Mouse (Mus musculus) CH12.LX (cell line): ENCODE results near the gene Phb. TPM values are rescaled to one million over a fixed set of nuclear protein-coding genes. Genes with fewer than 3 reads are reported as not detected.

Experiments
- DNase-seq: peaks from one replicate; pipeline ENCODE4 v3.0.0-alpha.2; 2013; ENCODE audit errors: extremely low read depth
- H3K27ac ChIP-seq: 2 replicates; pipeline ENCODE4 v1.5.1; 2012; ENCODE audit warnings: low read depth, mild to moderate bottlenecking, control low read depth, moderate library complexity; ENCODE audit not compliant: insufficient read depth
- H3K27me3 ChIP-seq: replicated peaks from 2 replicates; pipeline ENCODE3; 2012; ENCODE audit warnings: inconsistent platforms
- H3K36me3 ChIP-seq, 2 experiments: replicated peaks in 1 of 2; 2 replicates each; pipeline versions ENCODE3 to v1.6.1; 2012; ENCODE audit warnings: inconsistent platforms in 1 of 2, low read length in 1 of 2, mild to moderate bottlenecking in 1 of 2, mixed read lengths in 1 of 2, moderate library complexity in 1 of 2; ENCODE audit not compliant: control insufficient read depth in 1 of 2, insufficient read depth in 1 of 2
- H3K4me1 ChIP-seq, 2 experiments: 2 replicates each; pipeline ENCODE4 v1.6.1; 2012; ENCODE audit warnings: inconsistent platforms in 1 of 2, moderate library complexity in 1 of 2; ENCODE audit not compliant: insufficient read depth in 2 of 2, control insufficient read depth in 1 of 2
- H3K4me2 ChIP-seq: 2 replicates; pipeline ENCODE4 v1.6.1; 2012; ENCODE audit warnings: low read depth, mild to moderate bottlenecking, control low read depth; ENCODE audit not compliant: poor library complexity, insufficient read depth, severe bottlenecking
- H3K4me3 ChIP-seq, 3 experiments: fragments of 150-350 bp in 1 of 3; sonication (generic) in 1 of 3; replicated peaks in 1 of 3; 2 replicates each; pipeline versions ENCODE3 to v1.5.1; 2011 to 2012; ENCODE audit warnings: low read depth in 2 of 3, low read length in 2 of 3, mild to moderate bottlenecking in 2 of 3, moderate library complexity in 2 of 3, control low read depth in 1 of 3, improper control_type of control experiment in 1 of 3, inconsistent platforms in 1 of 3, mixed read lengths in 1 of 3; ENCODE audit not compliant: poor library complexity in 1 of 3
- H3K79me2 ChIP-seq: replicated peaks from 2 replicates; pipeline ENCODE4 v1.6.1; 2012; ENCODE audit warnings: mild to moderate bottlenecking, moderate library complexity; ENCODE audit not compliant: control insufficient read depth, poor library complexity, insufficient read depth, severe bottlenecking; ENCODE audit errors: extremely low read depth
- H3K9ac ChIP-seq: 2 replicates; pipeline ENCODE4 v1.6.1; 2012; ENCODE audit warnings: low read depth, mild to moderate bottlenecking, control low read depth, moderate library complexity; ENCODE audit not compliant: insufficient read depth
- H3K9me3 ChIP-seq: replicated peaks from 2 replicates; pipeline ENCODE3; 2012; ENCODE audit warnings: low read length, inconsistent platforms, mixed read lengths
- CHD2 ChIP-seq: IDR thresholded peaks from 2 replicates; pipeline ENCODE4 v1.6.1; 2011; ENCODE audit warnings: low read length, improper control_type of control experiment
- CTCF ChIP-seq, 2 experiments: IDR thresholded peaks in 1 of 2; conservative IDR thresholded peaks in 1 of 2; 2 replicates each; pipeline ENCODE4 v1.5.1; 2011 to 2012; ENCODE audit warnings: low read depth in 2 of 2, low read length in 2 of 2, improper control_type of control experiment in 1 of 2, inconsistent platforms in 1 of 2, mild to moderate bottlenecking in 1 of 2, moderate library complexity in 1 of 2
- E2F4 ChIP-seq: IDR thresholded peaks from 2 replicates; pipeline ENCODE4 v1.6.1; 2011; ENCODE audit warnings: low read depth, low read length, improper control_type of control experiment; ENCODE audit not compliant: insufficient replicate concordance
- EP300 ChIP-seq: IDR thresholded peaks from 2 replicates; pipeline ENCODE4 v1.6.1; 2011; ENCODE audit warnings: low read length, improper control_type of control experiment
- ETS1 ChIP-seq: conservative IDR thresholded peaks from 2 replicates; pipeline ENCODE4 v1.6.1; 2012; ENCODE audit warnings: low read depth, mild to moderate bottlenecking, inconsistent platforms, low read length, improper control_type of control experiment, moderate library complexity
- IRF4 ChIP-seq: IDR thresholded peaks from 2 replicates; pipeline ENCODE4 v1.6.1; 2014; ENCODE audit warnings: low read depth, mild to moderate bottlenecking, inconsistent platforms, low read length, improper control_type of control experiment
- JUN ChIP-seq: IDR thresholded peaks from 2 replicates; pipeline ENCODE4 v1.6.1; 2011; ENCODE audit warnings: low read depth, mild to moderate bottlenecking, low read length, improper control_type of control experiment, moderate library complexity; ENCODE audit not compliant: insufficient read depth
- KAT2A ChIP-seq: IDR thresholded peaks from 2 replicates; pipeline ENCODE4 v1.6.1; 2012; ENCODE audit warnings: low read length, improper control_type of control experiment, inconsistent platforms; ENCODE audit not compliant: insufficient replicate concordance
- MAFK ChIP-seq: IDR thresholded peaks from 2 replicates; pipeline ENCODE4 v1.6.1; 2011; ENCODE audit warnings: low read length, improper control_type of control experiment; ENCODE audit not compliant: insufficient replicate concordance
- MAX ChIP-seq: IDR thresholded peaks from 2 replicates; pipeline ENCODE4 v1.6.1; 2011; ENCODE audit warnings: low read length, improper control_type of control experiment
- MAZ ChIP-seq: IDR thresholded peaks from 2 replicates; pipeline ENCODE4 v1.6.1; 2012; ENCODE audit warnings: low read depth, mild to moderate bottlenecking, inconsistent platforms, low read length, improper control_type of control experiment, moderate library complexity
- MEF2A ChIP-seq: IDR thresholded peaks from 2 replicates; pipeline ENCODE4 v1.6.1; 2014; ENCODE audit warnings: low read depth, mild to moderate bottlenecking, inconsistent platforms, low read length, improper control_type of control experiment, borderline replicate concordance
- MYC ChIP-seq: IDR thresholded peaks from 2 replicates; pipeline ENCODE4 v1.6.1; 2011; ENCODE audit warnings: low read depth, mild to moderate bottlenecking, improper control_type of control experiment, low read length
- NELFE ChIP-seq: IDR thresholded peaks from 2 replicates; pipeline ENCODE4 v1.6.1; 2011; ENCODE audit warnings: low read depth, low read length, improper control_type of control experiment
- POLR2A ChIP-seq: IDR thresholded peaks from 2 replicates; pipeline ENCODE4 v1.6.1; 2011; ENCODE audit warnings: low read depth, mild to moderate bottlenecking, improper control_type of control experiment, low read length
- POLR2AphosphoS2 ChIP-seq: IDR thresholded peaks from 2 replicates; pipeline ENCODE4 v1.6.1; 2011; ENCODE audit warnings: low read depth, low read length, improper control_type of control experiment
- RAD21 ChIP-seq: IDR thresholded peaks from 2 replicates; pipeline ENCODE4 v1.6.1; 2011; ENCODE audit warnings: low read depth, mild to moderate bottlenecking, low read length, improper control_type of control experiment, moderate library complexity
- RCOR1 ChIP-seq: conservative IDR thresholded peaks from 2 replicates; pipeline ENCODE4 v1.6.1; 2012; ENCODE audit warnings: low read depth, mild to moderate bottlenecking, inconsistent platforms, low read length, improper control_type of control experiment
- SIN3A ChIP-seq: IDR thresholded peaks from 2 replicates; pipeline ENCODE4 v1.6.1; 2012; ENCODE audit warnings: low read length, improper control_type of control experiment, inconsistent platforms
- SMC3 ChIP-seq: IDR thresholded peaks from 2 replicates; pipeline ENCODE4 v1.6.1; 2011; ENCODE audit warnings: low read depth, low read length, improper control_type of control experiment
- TBP ChIP-seq: conservative IDR thresholded peaks from 2 replicates; pipeline ENCODE4 v1.6.1; 2011; ENCODE audit warnings: low read depth, low read length, improper control_type of control experiment
- TCF12 ChIP-seq: IDR thresholded peaks from 2 replicates; pipeline ENCODE4 v1.6.1; 2014; ENCODE audit warnings: low read depth, mild to moderate bottlenecking, inconsistent platforms, low read length, improper control_type of control experiment
- USF2 ChIP-seq: conservative IDR thresholded peaks from 2 replicates; pipeline ENCODE4 v1.6.1; 2011; ENCODE audit warnings: low read depth, low read length, improper control_type of control experiment
- ZKSCAN1 ChIP-seq: IDR thresholded peaks from 2 replicates; pipeline ENCODE4 v1.6.1; 2012; ENCODE audit warnings: low read depth, inconsistent platforms, low read length, improper control_type of control experiment, borderline replicate concordance
- dilution Hi-C: fragments of 300-500 bp; cut with MboI; formaldehyde crosslinking; loops from 2 replicates; pipeline ENCODE4 v1.14.3; 2020; ENCODE audit warnings: low sequenced_read_pairs; ENCODE audit not compliant: extremely low pct_unique_long_range_greater_than_20kb, extremely low pct_ligation_motif_present
- in situ Hi-C: fragments of 300-500 bp; cut with MboI; formaldehyde crosslinking; loops from 3 replicates; pipeline ENCODE4 v1.14.3; 2019; ENCODE audit warnings: low sequenced_read_pairs, low pct_ligation_motif_present, low pct_unique_long_range_greater_than_20kb, mixed read lengths
- polyA plus RNA-seq: library from polyadenylated mRNA; unstranded; fragments of >175 nt; gene quantifications from 2 replicates; pipeline ENCODE4 v1.2.1, GENCODE M21; 2012; ENCODE audit warnings: low read depth; ENCODE audit not compliant: insufficient read length
- total RNA-seq, 2 experiments: library from RNA; depleted of rRNA; stranded (reverse); fragments of 300-350 nt in 1 of 2; fragments of >200 nt in 1 of 2; gene quantifications; 2 replicates each; pipeline ENCODE4 v1.2.3; 2012 to 2014

The Phb gene
- total and polyA plus RNA-seq, 3 experiments: 405 to 699 (median 512) TPM

DNA sequence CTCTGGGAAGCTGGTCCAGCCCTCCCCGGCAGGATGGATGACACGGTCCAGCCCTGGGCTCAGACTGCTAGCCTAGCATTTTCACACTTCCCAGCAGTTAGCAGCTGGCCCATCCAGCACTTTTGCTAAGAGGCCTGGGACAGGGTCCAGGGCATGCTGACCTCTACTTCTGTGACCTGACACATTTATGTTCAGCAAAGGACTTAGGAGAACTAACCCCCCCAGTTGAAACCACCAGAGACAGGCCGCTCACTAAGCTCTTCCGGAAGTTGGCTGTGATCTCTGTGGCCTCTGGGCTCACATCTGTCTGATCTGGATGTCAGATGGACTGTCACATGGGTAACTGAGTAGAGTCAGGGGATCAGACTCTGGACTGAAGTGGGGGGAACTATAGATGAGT is 45.7 kb upstream of the Phb start:
- Histone ChIP-seq H3K27ac (no peak overlapping the region), H3K27me3 (peaks cover 91% of the 10 kb centered on the region), H3K4me3 (no peak overlapping the region), H3K4me1 (no peaks in the 10 kb centered on the region), H3K79me2 (no peaks in the 10 kb centered on the region), H3K36me3 (no peaks in the 10 kb centered on the region), H3K9me3 (no peaks in the 10 kb centered on the region), H3K9ac (no peak overlapping the region), H3K4me2 (no peak overlapping the region)
- no peak for DNase-seq
- TF ChIP-seq EP300 (no peak), NELFE (no peak), CTCF (conservative IDR thresholded peaks at IDR 0.05 in 1 of 2, IDR thresholded peaks at IDR 0.05 in 1 of 2; ENCODE audit: low read depth in 2 of 2, low read length in 2 of 2) (no peak), TCF12 (no peak), RCOR1 (no peak), SIN3A (no peak), RAD21 (no peak), SMC3 (no peak), MEF2A (no peak), IRF4 (no peak), MAX (no peak), USF2 (no peak), ZKSCAN1 (no peak), MAFK (no peak), MYC (no peak), JUN (no peak), POLR2A (no peak), MAZ (no peak)
- dilution Hi-C loops: no loop called here
- in situ Hi-C loops: no loop called here

DNA sequence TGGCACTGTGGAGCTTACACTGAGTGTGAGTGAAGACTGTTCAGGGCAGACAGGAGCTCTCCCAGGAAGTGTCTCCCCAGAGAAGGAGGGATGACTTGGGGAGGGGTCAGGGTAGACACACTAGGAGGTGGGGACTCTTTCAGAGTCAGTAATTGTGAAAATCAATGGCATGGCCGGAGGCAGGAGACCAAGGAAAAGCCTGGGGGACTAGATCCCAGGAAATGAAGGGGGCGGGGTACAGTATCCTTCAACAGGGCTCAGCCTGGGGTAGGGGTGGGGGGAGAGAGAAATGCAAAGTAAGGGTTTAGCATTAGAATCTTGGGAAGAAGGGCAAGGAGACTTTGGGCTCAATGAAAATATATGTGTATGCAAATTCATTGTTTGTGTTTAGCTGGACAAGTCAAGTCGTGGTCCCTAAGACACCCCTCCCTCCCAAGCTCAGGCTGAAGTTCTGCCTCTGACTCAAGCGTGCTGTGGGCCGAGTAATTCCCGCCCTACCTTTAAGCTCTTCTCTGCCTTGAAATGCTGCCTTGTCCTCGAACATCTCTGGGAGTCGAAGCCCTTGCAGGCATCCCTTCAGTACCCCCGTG is 45.1 kb upstream of the Phb start:
- H3K27ac ChIP-seq: no peak overlapping the region
- no peak overlapping the region for H3K9ac ChIP-seq
- no peaks in the 10 kb centered on the region for H3K36me3 ChIP-seq
- no peak overlapping the region for H3K4me3 ChIP-seq
- dilution Hi-C loops (no loop called here), in situ Hi-C loops (no loop called here)
- no peak overlapping the region for H3K4me2 ChIP-seq
- H3K27me3 ChIP-seq: peaks cover 91% of the 10 kb centered on the region
- H3K4me1 ChIP-seq: no peaks in the 10 kb centered on the region
- no peaks in the 10 kb centered on the region for H3K9me3 ChIP-seq
- no peak for DNase-seq
- TF ChIP-seq ETS1: no peak
- no peak for TF ChIP-seq CHD2
- no peak for TF ChIP-seq E2F4
- TF ChIP-seq ZKSCAN1: no peak
- TF ChIP-seq RAD21: no peak
- no peak for TF ChIP-seq POLR2AphosphoS2
- TF ChIP-seq EP300: no peak
- TF ChIP-seq KAT2A: no peak
- TF ChIP-seq TBP: no peak
- no peak for TF ChIP-seq MAX
- TF ChIP-seq SMC3: no peak
- no peak for TF ChIP-seq USF2
- TF ChIP-seq, all 38 proteins: peak for 0
- no peaks in the 10 kb centered on the region for H3K79me2 ChIP-seq
